Mouse (Mus musculus): ENCODE data around the gene Prph.
"Not testable (repeated sequence)": the region's sequence is repeated elsewhere in the genome, so short reads cannot be mapped to it uniquely, and the experiment has no call there.

The Prph gene

GRCm38 (mm10) chr15:99032726-99033250 lies 22.2 kb upstream of the Prph start:
- no peak for DNase-seq (ENCODE audit: extremely low spot score, low read depth, low spot score)

GRCm38 (mm10) chr15:99033498-99034270 lies 21.3 kb upstream of the Prph start:
- no peak for DNase-seq (ENCODE audit: extremely low spot score, low read depth, low spot score)

GRCm38 (mm10) chr15:99035431-99035830 lies 19.5 kb upstream of the Prph start:
- no peak for DNase-seq (ENCODE audit: extremely low spot score, low read depth, low spot score)

DNA sequence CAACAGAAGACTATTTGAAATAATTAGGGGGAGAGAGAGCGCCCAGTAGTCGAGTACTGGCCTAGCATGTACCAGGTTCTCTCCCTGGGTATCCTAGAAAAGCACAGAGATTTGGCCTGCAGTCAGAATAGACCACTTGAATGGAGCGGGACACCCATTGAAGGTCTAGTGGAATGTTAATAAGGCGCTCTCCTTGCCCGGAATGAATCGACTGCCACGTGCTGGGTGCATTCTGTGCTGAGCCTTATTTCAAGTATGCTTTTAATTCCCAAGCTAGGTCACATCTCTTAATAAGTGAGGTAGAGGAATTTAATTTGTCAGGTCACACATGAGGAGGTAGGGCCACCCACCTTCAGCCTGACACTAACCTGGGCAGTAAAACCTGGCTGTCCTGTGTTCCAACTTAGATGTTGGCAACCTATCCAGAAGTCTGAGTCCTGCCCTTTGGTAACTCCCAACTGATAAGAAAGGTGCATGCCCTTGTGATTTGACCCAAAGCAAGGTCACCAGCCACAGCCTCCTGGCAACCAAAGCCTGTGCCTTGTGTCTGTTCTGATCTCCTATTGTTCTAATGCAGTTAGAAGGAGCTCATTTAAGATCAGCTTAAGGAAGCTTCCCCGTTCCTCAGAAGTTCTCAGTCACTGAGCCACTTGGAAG lies 18.6 kb upstream of the Prph start:
- DNase-seq (ENCODE audit: extremely low spot score, low read depth, low spot score), result no peak

DNA sequence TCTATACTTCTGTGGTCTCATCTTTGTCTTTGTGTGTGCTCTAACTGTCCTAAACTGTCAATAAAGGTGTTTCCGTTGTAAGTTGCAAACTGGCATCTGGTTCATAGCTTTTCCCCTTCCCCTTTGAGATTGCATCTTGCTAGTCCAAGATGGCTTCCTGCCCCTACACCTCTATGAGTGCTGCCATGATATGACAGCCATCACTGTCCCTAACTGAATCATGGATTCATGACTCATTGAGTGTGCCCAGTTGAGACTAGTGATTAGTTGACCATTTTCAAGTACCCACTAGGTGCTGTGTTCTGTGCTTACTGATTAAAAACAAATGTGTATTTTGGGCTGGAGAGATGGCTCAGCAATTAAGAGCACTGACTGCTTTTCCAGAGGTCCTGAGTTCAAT lies 16.9 kb upstream of the Prph start:
- DNase-seq (ENCODE audit: extremely low spot score, low read depth, low spot score), result no peak

GRCm38 (mm10) chr15:99038797-99039196 lies 16.2 kb upstream of the Prph start:
- DNase-seq (ENCODE audit: extremely low spot score, low read depth, low spot score), result no peak

GRCm38 (mm10) chr15:99039306-99039705 lies 15.7 kb upstream of the Prph start:
- no peak for DNase-seq (ENCODE audit: extremely low spot score, low read depth, low spot score)

DNA sequence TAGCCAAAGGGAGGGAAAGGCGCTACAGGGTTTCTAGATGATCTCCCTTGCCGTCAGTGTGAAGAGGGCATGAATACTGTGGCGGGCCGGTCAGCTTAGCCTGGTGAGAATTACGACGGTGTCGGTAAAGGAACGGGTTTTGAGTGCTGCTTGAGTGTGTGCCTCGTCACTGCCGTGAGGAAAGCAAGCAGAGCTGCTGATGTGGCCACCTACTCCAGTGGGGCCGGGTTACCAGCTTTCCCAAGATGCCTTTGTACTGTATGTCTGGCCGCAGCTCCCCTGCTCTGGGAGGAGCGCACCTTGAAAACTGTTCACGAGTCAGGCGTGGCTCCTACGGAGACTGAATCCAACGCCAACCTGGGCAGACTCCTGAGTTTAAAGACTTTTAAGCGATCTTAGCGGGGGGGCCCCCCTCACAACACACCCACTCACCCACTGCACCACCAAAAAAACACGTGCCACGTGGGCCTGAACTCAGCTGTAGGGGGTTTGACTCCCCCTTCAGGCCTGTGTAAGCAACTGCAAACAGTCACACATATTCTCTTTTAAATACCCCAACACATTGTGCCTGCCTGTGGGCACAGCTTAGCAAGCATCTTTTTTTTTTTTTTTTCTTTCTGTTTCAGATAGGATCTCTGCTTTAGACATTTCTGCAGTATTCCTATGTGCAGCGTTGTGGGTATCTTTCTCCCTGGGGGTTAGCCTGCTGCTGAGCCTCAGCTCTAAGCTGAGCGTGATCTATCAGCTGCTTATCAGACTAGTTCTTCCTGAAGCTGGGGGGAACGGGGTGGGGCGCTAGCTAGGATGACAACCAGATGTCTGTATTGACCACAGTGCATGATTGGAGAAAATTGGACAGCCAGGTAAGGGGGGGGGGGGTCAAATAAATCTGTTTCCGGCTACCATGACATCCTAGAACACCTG lies 14.7 kb upstream of the Prph start:
- no peak for DNase-seq (ENCODE audit: extremely low spot score, low read depth, low spot score)

GRCm38 (mm10) chr15:99040920-99041856 lies 13.8 kb upstream of the Prph start:
- no peak for DNase-seq (ENCODE audit: extremely low spot score, low read depth, low spot score)

- no peak for DNase-seq (ENCODE audit: extremely low spot score, low read depth, low spot score)
Measured at GRCm38 (mm10) chr15:99042334-99042733, 12.6 kb upstream of the Prph start.

DNA sequence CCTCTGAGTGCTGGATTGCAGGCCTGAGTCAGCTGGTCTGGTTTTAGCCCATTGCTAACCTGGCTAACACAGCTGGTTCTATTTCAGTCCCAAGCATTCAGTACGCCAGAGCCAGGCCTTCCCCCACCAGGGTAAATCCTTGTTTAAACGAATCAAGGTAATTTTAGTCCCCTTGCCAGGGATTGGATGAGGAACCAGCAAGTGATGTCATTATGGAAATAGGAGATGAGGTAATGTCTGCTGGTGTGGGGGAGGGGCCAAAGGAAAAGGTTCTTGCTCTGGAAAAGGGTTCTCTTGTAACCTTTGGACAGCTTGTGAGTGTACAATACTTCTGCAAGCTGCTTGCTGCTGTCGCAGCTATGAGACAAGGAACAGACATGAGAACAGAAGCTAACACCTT lies 10.1 kb upstream of the Prph start:
- no peak for DNase-seq (ENCODE audit: extremely low spot score, low read depth, low spot score)

GRCm38 (mm10) chr15:99045734-99046133 lies 9.2 kb upstream of the Prph start:
- DNase-seq (ENCODE audit: extremely low spot score, low read depth, low spot score), result not testable (repeated sequence)

DNA sequence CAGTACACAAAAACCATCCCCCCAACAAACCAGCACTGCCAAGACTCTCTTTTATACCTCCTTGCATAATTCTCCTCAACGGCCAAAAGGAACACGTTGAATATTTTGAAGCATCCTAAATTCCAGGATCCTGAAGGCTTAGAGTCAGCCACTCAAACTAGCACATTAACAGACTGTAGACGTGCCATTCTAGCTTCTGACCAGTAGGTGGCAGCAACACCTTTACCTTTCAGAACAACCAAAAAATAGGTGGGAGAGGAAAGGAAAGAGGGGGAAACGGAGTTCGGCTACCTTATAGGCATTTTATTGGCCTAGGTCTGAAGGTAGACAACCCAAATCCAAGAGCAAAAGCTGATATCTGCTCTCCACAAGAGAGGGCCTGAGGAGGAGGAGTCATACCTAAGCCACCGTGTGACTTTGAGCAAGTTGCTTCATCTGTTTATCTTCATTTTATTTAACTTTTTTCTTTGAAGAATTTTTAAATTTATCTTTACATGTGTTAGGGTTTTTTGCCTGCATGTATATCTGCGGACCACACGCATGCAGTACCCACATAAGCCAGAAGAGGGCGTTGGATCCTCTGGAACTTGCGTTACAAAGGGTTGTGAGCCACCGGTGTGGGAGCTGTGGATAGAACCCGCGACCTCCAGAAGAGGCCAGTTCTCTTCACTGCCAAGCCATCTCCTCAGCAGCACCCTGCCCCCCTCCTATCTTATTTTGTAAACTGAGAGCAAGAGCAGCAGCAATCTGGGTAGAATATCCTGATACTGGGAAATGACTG lies 5.3 kb upstream of the Prph start:
- peak; percentile 72 for DNase-seq (ENCODE audit: extremely low spot score, low read depth, low spot score)

DNA sequence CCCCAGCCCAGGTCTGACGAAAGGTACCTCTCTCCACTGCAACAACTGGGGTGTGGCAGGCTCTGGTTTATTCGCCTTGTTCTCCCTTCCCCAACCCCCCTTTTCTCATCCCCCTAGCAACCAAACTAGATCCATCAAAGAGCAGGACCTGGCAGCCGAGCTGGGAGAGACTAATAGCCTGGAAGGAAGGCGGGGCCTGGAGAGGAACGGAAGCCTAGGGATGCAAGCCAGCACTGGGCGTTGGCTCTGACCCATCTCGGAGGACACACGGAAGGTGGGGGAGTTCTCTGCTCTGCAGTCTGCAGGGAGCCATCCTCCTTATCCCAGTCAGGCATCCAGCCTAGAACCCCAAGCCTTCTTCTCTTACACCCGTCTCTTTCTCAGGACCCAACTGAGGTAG lies 1.6 kb upstream of the Prph start:
- DNase-seq (ENCODE audit: extremely low spot score, low read depth, low spot score), result no peak

DNA sequence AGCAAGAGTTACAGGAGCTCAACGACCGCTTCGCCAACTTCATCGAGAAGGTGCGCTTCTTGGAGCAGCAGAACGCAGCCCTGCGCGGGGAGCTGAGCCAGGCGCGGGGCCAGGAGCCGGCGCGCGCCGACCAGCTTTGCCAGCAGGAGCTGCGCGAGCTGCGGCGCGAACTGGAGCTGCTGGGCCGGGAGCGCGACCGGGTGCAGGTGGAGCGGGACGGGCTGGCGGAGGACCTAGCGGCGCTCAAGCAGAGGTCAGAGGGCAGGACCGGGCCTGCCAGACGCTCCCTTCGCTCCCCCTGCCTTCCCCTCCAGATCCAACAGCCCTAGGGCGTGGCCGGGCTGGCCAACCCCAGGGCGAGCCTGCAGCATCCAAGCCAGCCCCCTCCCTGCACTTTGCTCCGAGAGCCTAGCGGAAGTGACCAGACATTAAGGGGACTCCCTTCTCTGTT lies 562 bp downstream of the Prph start:
- no peak for DNase-seq (ENCODE audit: extremely low spot score, low read depth, low spot score)

- DNase-seq (ENCODE audit: extremely low spot score, low read depth, low spot score), result peak; percentile 24
Measured at GRCm38 (mm10) chr15:99056332-99056731, 1.4 kb downstream of the Prph start.

- no peak for DNase-seq (ENCODE audit: extremely low spot score, low read depth, low spot score)
Measured at GRCm38 (mm10) chr15:99065557-99066165, 10.7 kb downstream of the Prph start.

GRCm38 (mm10) chr15:99071988-99072387 lies 17.0 kb downstream of the Prph start:
- DNase-seq (ENCODE audit: extremely low spot score, low read depth, low spot score), result no peak

- DNase-seq (ENCODE audit: extremely low spot score, low read depth, low spot score), result no peak
Measured at GRCm38 (mm10) chr15:99074019-99074599, 19.1 kb downstream of the Prph start, which contains the start of gene Troap. Troap (plus strand) TSS chr15:99074575.

All from hindlimb bud, embryonic 11.5 days (tissue).